Mouse (Mus musculus) CD8-positive naive resting alpha-beta T cell, adult 2 months (primary cell): ENCODE results near the gene Plk3.

Experiments used
- DNase-seq, 2 experiments: peaks; one replicate each; pipeline ENCODE4 v3.0.0; 2022; ENCODE audit warnings: low read depth in 2 of 2, low spot score in 2 of 2

Gene Plk3

DNA sequence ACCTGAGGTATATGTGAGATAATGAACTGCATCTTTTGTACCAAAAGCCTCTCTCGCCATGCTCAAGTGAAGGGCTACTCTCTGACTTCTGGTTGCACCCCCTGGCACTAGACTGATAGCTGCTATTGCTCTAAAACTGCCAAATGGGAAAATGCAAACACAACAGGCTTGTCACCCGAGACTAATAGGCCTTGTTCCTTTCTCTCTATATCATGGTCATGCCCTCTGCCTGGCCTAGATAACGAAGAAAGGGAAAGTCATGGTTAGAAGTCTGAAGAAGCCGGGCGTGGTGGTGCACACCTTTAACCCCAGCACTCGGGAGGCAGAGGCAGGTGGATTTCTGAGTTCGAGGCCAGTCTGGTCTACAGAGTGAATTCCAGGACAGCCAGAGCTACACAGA, 43.2 kb downstream of the Plk3 start:
- DNase-seq = no peak

DNA sequence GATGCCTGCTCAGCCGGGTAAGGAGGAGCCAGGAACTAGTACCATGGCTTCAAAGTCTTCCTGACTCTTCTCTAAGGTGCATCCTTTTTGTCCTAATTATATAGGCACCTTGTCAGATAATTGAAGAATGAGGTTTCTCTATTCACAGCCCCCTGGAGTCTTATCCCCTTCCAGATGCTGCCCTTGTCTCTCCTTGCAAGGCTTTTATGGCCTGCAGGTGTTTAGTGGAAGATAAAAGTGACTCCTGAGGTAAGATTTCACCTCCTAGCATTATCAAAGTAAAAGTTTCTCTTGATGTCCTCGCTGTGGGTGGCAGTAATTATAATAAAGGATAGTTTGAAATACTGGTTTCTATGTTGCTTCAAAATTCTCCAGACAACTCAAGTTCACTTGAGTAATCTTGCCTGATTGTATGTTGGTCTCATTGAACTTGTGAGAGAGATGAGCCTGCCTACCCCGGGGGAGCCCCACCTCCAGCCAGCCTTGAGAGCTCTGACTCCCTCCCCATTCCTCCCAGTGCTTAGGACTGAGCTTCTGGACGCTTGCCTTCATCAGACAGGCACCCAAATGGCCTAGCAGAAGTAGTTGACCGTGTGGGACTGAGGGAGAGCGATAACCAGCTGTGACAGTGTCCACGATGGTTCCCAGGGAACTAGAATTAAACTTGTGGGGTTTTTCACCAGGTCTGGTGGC, 45.7 kb downstream of the Plk3 start:
- DNase-seq = no peak
